In the genomic region with DNA sequence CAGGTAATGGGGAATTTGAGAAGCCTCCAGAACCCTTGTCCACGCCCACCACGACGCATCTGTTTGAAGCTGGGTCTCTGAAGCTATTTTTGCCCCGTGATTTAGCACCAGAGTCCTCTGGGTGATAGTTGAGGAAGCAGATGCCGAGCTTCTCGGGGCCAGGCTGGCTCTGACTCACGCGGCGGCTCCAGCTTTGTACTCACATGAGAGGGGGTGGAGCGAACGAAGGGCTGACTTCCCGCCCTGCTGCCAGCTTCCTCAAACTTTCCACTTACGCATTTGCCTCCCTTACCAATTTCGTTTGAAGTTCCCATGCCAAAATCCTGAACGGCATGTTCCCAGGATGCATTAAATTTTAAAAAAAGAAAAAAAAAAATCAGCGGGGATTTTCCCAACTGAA, we compare ENCODE assay signal across 8 mouse cellular contexts.
A peak's percentile ranks its signal among the peaks of the same experiment; 100 is the strongest.
DNase-seq lines count a peak whose midpoint lies in the region; ATAC-seq and TF ChIP-seq lines count a peak whose summit lies in the region.

No protein-coding gene starts in this region.

- no peaks in the 10 kb centered on the region for H3K9me3 ChIP-seq in ES-Bruce4 (replicated peaks; ENCODE audit: control insufficient read depth, insufficient read depth, low read length, poor library complexity, severe bottlenecking)
- no peaks in the 10 kb centered on the region for H3K9me3 ChIP-seq in hindbrain, embryonic 11.5 days (ENCODE audit: control insufficient read depth, low read length)

- TF ChIP-seq EP300 in ES-Bruce4 (IDR thresholded peaks at IDR 0.05; ENCODE audit: insufficient read depth, low read depth, low read length), result no peak

- no peak for TF ChIP-seq CTCF in ES-Bruce4 (IDR thresholded peaks at IDR 0.05; ENCODE audit: low read depth, low read length)
- TF ChIP-seq CTCF in bone marrow macrophage, adult 2 months (IDR thresholded peaks at IDR 0.05; ENCODE audit: low read depth, low read length), result no peak

- no peaks in the 10 kb centered on the region for H3K4me1 ChIP-seq in ES-Bruce4 (ENCODE audit: control insufficient read depth, insufficient read depth, low read length)
- peaks cover 6% of the 10 kb centered on the region for H3K4me1 ChIP-seq in bone marrow macrophage, adult 2 months (ENCODE audit: control insufficient read depth, insufficient read depth, low read length)
- peaks cover 6% of the 10 kb centered on the region for H3K4me1 ChIP-seq in hindbrain, embryonic 11.5 days (replicated peaks; ENCODE audit: control insufficient read depth, insufficient read depth, low read length)

- H3K36me3 ChIP-seq in ES-Bruce4 (ENCODE audit: control insufficient read depth, insufficient read depth, low read length, poor library complexity, severe bottlenecking) (no peaks in the 10 kb centered on the region), macrophage (ENCODE audit: inconsistent target) (no peaks in the 10 kb centered on the region)
- no peaks in the 10 kb centered on the region for H3K36me3 ChIP-seq in hindbrain, embryonic 11.5 days (ENCODE audit: control insufficient read depth, insufficient read depth, low read length)

- ATAC-seq in hindbrain, embryonic 11.5 days (ENCODE audit: low FRiP score), result no peak

- 2% methylated on average over 16 of the region's 16 CpGs for WGBS in hindbrain, embryonic 11.5 days
- 2% methylated on average over 16 of the region's 16 CpGs for WGBS in macrophage (ENCODE audit: missing documents)

- DNase-seq in frontal cortex, postnatal 14 days (ENCODE audit: low spot score in 2 of 2), result peak; percentile 27 to 30
- DNase-seq in hindbrain, embryonic 11.5 days (ENCODE audit: low spot score), result peak; percentile 66
- peak; percentile 12 to 30 for DNase-seq in left cerebral cortex, adult 8-10 months (ENCODE audit: low spot score in 2 of 2)
- DNase-seq in retina, postnatal 1 day, result peak; percentile 69
- DNase-seq in thymus, postnatal 4 days, result peak; percentile 87

- H3K27me3 ChIP-seq in ES-Bruce4 (ENCODE audit: control insufficient read depth, insufficient read depth, low read length, poor library complexity, severe bottlenecking), result 0 out of 2 replicates have a peak, but pooled peaks cover 2% of the 10 kb centered on the region
- 0 out of 2 replicates have a peak, but pooled peaks cover 2% of the 10 kb centered on the region for H3K27me3 ChIP-seq in hindbrain, embryonic 11.5 days (ENCODE audit: control insufficient read depth, insufficient read depth, low read length)

- H3K27ac ChIP-seq in ES-Bruce4 (ENCODE audit: insufficient read depth, low read length) (no peak overlapping the region), macrophage (0 out of 2 replicates have a peak overlapping the region, but pooled peaks have one; percentile 10)
- H3K27ac ChIP-seq in bone marrow macrophage, adult 2 months (ENCODE audit: insufficient read depth, low read depth, low read length), result peak overlapping the region; percentile 59
- H3K27ac ChIP-seq in hindbrain, embryonic 11.5 days (ENCODE audit: low read depth, low read length), result no peak overlapping the region

- peak overlapping the region; percentile 31 for H3K4me2 ChIP-seq in hindbrain, embryonic 11.5 days (replicated peaks; ENCODE audit: low read depth, low read length)

- H3K9ac ChIP-seq in ES-Bruce4 (ENCODE audit: low read depth, poor library complexity, severe bottlenecking), result 0 out of 2 replicates have a peak overlapping the region, but pooled peaks have one; percentile 40
- peak overlapping the region; percentile 28; the same call in 1 of the 2 replicates for H3K9ac ChIP-seq in hindbrain, embryonic 11.5 days (ENCODE audit: low read depth, low read length)

- H3K4me3 ChIP-seq in ES-Bruce4 (ENCODE audit: low read depth, low read length), result 0 out of 2 replicates have a peak overlapping the region, but pooled peaks have one; percentile 7
- H3K4me3 ChIP-seq in bone marrow macrophage, adult 2 months (ENCODE audit: insufficient read depth, low read length), result peak overlapping the region; percentile 38; the same call in 1 of the 2 replicates
- peak overlapping the region; percentile 21 for H3K4me3 ChIP-seq in hindbrain, embryonic 11.5 days (ENCODE audit: low read depth, low read length)
- H3K4me3 ChIP-seq in macrophage (ENCODE audit: inconsistent target), result no peak overlapping the region; the same call in 1 of the 2 replicates

- no peak for TF ChIP-seq POLR2A in ES-Bruce4 (IDR thresholded peaks at IDR 0.05; ENCODE audit: insufficient read depth, low read length)
- no peak for TF ChIP-seq POLR2A in bone marrow macrophage, adult 2 months (IDR thresholded peaks at IDR 0.05; ENCODE audit: borderline replicate concordance, low read depth, low read length)

- H3K79me2 ChIP-seq in macrophage (ENCODE audit: inconsistent target), result no peaks in the 10 kb centered on the region

Comparison
In these comparisons a context has a peak if more than half of its experiments do, and no peak if none do; other contexts are left out.
1. H3K27ac ChIP-seq: peak in bone marrow macrophage, adult 2 months (single experiment) and macrophage (single experiment); none in ES-Bruce4 (single experiment) and hindbrain, embryonic 11.5 days (single experiment).
2. DNase-seq: peak in every context shown above with its lines; median percentile 87 in thymus, postnatal 4 days; 69 in retina, postnatal 1 day; 66 in hindbrain, embryonic 11.5 days; 28 in frontal cortex, postnatal 14 days; 21 in left cerebral cortex, adult 8-10 months.